Mouse (Mus musculus): ENCODE measurements around the gene Srbd1. TPM values are rescaled to one million over a fixed set of nuclear protein-coding genes. Genes with fewer than 3 reads are reported as not detected.

Gene Srbd1
- polyA plus RNA-seq, 1 experiment from 2014 or later = 24.2 TPM

DNA sequence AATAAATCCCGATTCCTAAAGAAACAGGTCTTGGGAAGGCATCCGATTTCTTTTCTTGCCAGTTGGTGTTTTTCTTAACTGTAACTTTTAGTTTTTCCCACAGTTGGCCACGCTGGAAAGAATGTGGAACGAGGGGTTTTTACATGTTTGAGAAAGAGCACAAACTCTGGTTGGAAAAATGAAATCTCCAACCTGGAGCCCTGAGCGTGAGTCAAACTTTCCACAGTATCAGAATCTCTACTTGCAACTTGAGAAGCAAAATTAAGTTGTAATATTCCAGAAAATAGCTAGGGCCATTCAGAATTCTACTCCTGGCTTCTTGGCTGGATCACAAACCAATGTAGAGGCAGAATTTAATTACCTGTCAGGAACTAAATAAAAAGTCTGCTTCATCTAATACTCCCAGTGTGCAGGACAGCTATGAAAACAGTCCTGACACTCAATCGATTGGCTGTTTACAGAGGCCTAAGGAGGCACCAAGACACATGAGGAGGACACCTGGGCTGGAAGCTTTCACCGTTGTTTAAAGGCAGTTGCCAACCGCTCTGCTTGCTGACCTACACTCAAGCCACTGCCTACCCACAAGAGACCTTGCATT lies 203.7 kb downstream of the Srbd1 start:
- Histone ChIP-seq H3K9me3 (peaks cover 5% of the 10 kb centered on the region; the same call in 1 of the 2 replicates), H3K4me2 (replicated peaks) (no peak overlapping the region), H3K36me3 (no peaks in the 10 kb centered on the region), H3K9ac (no peak overlapping the region), H3K4me1 (peaks cover 18% of the 10 kb centered on the region; the same call in 1 of the 2 replicates), H3K4me3 (no peak overlapping the region), H3K27ac (peak overlapping the region; percentile 69), H3K27me3 (peaks cover 18% of the 10 kb centered on the region)
- 52% methylated on average over 8 of the region's 8 CpGs for WGBS
- ATAC-seq (ENCODE audit: insufficient number of reproducible peaks, insufficient read depth, low FRiP score, low TSS enrichment) = no peak

DNA sequence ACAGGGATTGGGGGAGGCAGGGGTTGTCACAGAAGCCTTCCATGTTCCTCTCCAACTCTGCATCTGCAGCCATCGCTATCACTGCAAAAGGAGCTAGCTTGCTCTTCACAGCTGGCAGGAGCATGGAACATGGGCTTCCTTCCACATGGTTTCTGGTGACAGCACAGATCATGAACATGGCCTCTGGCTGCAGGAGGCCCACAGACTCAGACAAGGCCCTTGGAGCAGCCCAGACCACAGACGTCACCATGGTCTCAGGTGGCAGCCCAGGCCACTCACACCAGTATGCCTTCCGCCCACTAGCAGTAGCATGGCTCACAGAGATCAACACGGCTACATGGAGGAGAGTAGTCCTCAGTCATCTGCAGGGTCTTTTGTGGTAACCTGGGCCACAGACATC lies 207.8 kb downstream of the Srbd1 start:
- Histone ChIP-seq H3K4me3 (no peak overlapping the region), H3K27ac (no peak overlapping the region), H3K27me3 (peaks cover 7% of the 10 kb centered on the region; the same call in 1 of the 2 replicates), H3K9ac (no peak overlapping the region), H3K4me2 (replicated peaks) (no peak overlapping the region), H3K4me1 (peaks cover 21% of the 10 kb centered on the region), H3K36me3 (no peaks in the 10 kb centered on the region), H3K9me3 (peaks cover 5% of the 10 kb centered on the region; the same call in 1 of the 2 replicates)
- ATAC-seq (ENCODE audit: insufficient number of reproducible peaks, insufficient read depth, low FRiP score, low TSS enrichment) = no peak
- 95% methylated on average over 4 of the region's 4 CpGs for WGBS

DNA sequence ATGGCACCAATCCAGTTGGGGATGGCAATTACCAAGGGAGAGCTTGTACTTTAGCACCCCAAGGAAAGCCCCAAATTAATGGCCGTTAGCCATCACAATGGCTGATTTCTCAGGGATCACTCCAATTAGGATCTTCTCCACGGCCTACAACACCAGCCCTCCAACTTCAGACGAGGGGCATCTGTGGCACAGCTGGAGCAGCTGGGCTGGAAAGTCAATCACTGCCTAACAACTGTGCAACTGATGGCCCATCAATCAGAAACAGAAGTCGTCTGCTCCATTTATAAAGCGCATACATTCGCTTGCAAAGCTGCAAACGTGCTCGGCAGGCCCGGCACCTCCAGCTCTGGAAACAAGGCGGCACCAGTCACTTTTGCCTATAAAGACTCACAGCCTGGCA lies 209.7 kb downstream of the Srbd1 start:
- ATAC-seq (ENCODE audit: insufficient number of reproducible peaks, insufficient read depth, low FRiP score, low TSS enrichment) = no peak
- peaks cover 25% of the 10 kb centered on the region for H3K4me1 ChIP-seq
- H3K9ac ChIP-seq = no peak overlapping the region
- peaks cover 7% of the 10 kb centered on the region; the same call in 1 of the 2 replicates for H3K27me3 ChIP-seq
- peaks cover 5% of the 10 kb centered on the region; the same call in 1 of the 2 replicates for H3K9me3 ChIP-seq
- no peaks in the 10 kb centered on the region for H3K36me3 ChIP-seq
- H3K4me2 ChIP-seq (replicated peaks) = no peak overlapping the region
- no peak overlapping the region for H3K27ac ChIP-seq
- 62% methylated on average over 10 of the region's 10 CpGs for WGBS
- no peak overlapping the region for H3K4me3 ChIP-seq

Other genes starting within 250 kb of the Srbd1 start
- 9.8 and 11.2 TPM in 2 replicates for gene Prkce, start 22.6 kb upstream of the Srbd1 start, polyA plus RNA-seq (2016; fragmentation: Nextera tagmentation; extraction: Ambion mirVana)

Measured in embryonic facial prominence, embryonic 12.5 days (tissue).